ENCODE assay signal across 17 mouse cellular contexts in genomic region chr3:96479249-96479648, GRCm38 (mm10). TPM values are rescaled to one million over a fixed set of nuclear protein-coding genes. Genes with fewer than 3 reads are reported as not detected.
DNase-seq lines count a peak whose midpoint lies in the region; ATAC-seq and TF ChIP-seq lines count a peak whose summit lies in the region.
"Had no signal": no experiment of that assay in that cellular context is flagged by ENCODE, and none has a peak within 500 bp of the region (broad histone marks: within the 10 kb centered on the region; RNA-seq: fewer than 3 reads in every experiment).

No protein-coding gene starts in this region.

- H3K27ac ChIP-seq in stomach, embryonic 15.5 days, result no peak overlapping the region
- H3K27ac ChIP-seq in stomach, postnatal 0 days (replicated peaks), result no peak overlapping the region
- H3K27ac ChIP-seq in liver, embryonic 11.5 days (ENCODE audit: low read depth, low read length), result no peak overlapping the region
- H3K27ac ChIP-seq: hindbrain, postnatal 0 days; midbrain, embryonic 15.5 days; neural tube, embryonic 13.5 days had no signal

- no peak overlapping the region for H3K4me3 ChIP-seq in stomach, embryonic 15.5 days (replicated peaks)
- no peak overlapping the region for H3K4me3 ChIP-seq in stomach, postnatal 0 days (ENCODE audit: low read depth, low read length)
- no peak overlapping the region for H3K4me3 ChIP-seq in liver, embryonic 11.5 days (ENCODE audit: low read depth, low read length)
- H3K4me3 ChIP-seq: midbrain, embryonic 15.5 days; neural tube, embryonic 13.5 days had no signal

- no peak overlapping the region for H3K4me2 ChIP-seq in stomach, embryonic 15.5 days
- no peak overlapping the region for H3K4me2 ChIP-seq in stomach, postnatal 0 days (replicated peaks; ENCODE audit: low read depth)
- no peak overlapping the region for H3K4me2 ChIP-seq in liver, embryonic 11.5 days
- H3K4me2 ChIP-seq: midbrain, embryonic 15.5 days; neural tube, embryonic 13.5 days had no signal

- peak; percentile 35; the same call in 1 of the 2 replicates for ATAC-seq in stomach, embryonic 15.5 days (ENCODE audit: insufficient read depth, low FRiP score, low read depth)
- no peak for ATAC-seq in stomach, postnatal 0 days (ENCODE audit: low FRiP score, low TSS enrichment)
- ATAC-seq in liver, embryonic 11.5 days (replicated peaks; ENCODE audit: low FRiP score), result peak; percentile 86
- ATAC-seq: forebrain, postnatal 0 days; hindbrain, postnatal 0 days; midbrain, embryonic 15.5 days had no signal

- no peak for TF ChIP-seq CTCF in stomach, postnatal 0 days (IDR thresholded peaks at IDR 0.05; ENCODE audit: low read depth)

- peaks cover 5% of the 10 kb centered on the region for H3K4me1 ChIP-seq in stomach, embryonic 15.5 days
- H3K4me1 ChIP-seq in stomach, postnatal 0 days (replicated peaks; ENCODE audit: control insufficient read depth, insufficient read depth), result no peaks in the 10 kb centered on the region
- H3K4me1 ChIP-seq in liver, embryonic 11.5 days (replicated peaks; ENCODE audit: control insufficient read depth, insufficient read depth, low read length), result peaks cover 4% of the 10 kb centered on the region; the same call in 1 of the 2 replicates

- H3K9ac ChIP-seq in stomach, embryonic 15.5 days, result no peak overlapping the region
- H3K9ac ChIP-seq in stomach, postnatal 0 days (ENCODE audit: low read length), result no peak overlapping the region
- H3K9ac ChIP-seq in liver, embryonic 11.5 days (ENCODE audit: low read depth, low read length), result no peak overlapping the region
- H3K9ac ChIP-seq: forebrain, postnatal 0 days; midbrain, embryonic 15.5 days; neural tube, embryonic 13.5 days had no signal

- no peaks in the 10 kb centered on the region for H3K36me3 ChIP-seq in stomach, embryonic 15.5 days
- H3K36me3 ChIP-seq in stomach, postnatal 0 days (ENCODE audit: control insufficient read depth, insufficient read depth, low read length), result no peaks in the 10 kb centered on the region
- no peaks in the 10 kb centered on the region for H3K36me3 ChIP-seq in liver, embryonic 11.5 days (ENCODE audit: control insufficient read depth, insufficient read depth, low read length)
- H3K36me3 ChIP-seq: midbrain, embryonic 15.5 days; neural tube, embryonic 13.5 days had no signal

- H3K27me3 ChIP-seq in stomach, embryonic 15.5 days (replicated peaks), result peaks cover 24% of the 10 kb centered on the region
- H3K27me3 ChIP-seq in stomach, postnatal 0 days (ENCODE audit: control insufficient read depth, insufficient read depth, low read length), result no peaks in the 10 kb centered on the region; the same call in 1 of the 2 replicates
- H3K27me3 ChIP-seq in liver, embryonic 11.5 days (replicated peaks; ENCODE audit: control insufficient read depth, insufficient read depth, low read length), result peaks cover 28% of the 10 kb centered on the region

- 21% methylated on average over 3 of the region's 3 CpGs for WGBS in stomach, embryonic 15.5 days
- 26% methylated on average over 3 of the region's 3 CpGs for WGBS in stomach, postnatal 0 days
- 21% methylated on average over 3 of the region's 3 CpGs for WGBS in liver, embryonic 11.5 days

- no peak for TF ChIP-seq EP300 in stomach, postnatal 0 days (optimal IDR thresholded peaks at IDR 0.05)

- H3K9me3 ChIP-seq in stomach, embryonic 15.5 days, result no peaks in the 10 kb centered on the region
- no peaks in the 10 kb centered on the region for H3K9me3 ChIP-seq in stomach, postnatal 0 days (ENCODE audit: control insufficient read depth, low read length)
- no peaks in the 10 kb centered on the region for H3K9me3 ChIP-seq in liver, embryonic 11.5 days (ENCODE audit: control insufficient read depth, low read length)
- H3K9me3 ChIP-seq: midbrain, embryonic 15.5 days; neural tube, embryonic 13.5 days had no signal

- no peak for DNase-seq in stomach, postnatal 0 days (ENCODE audit: low spot score)
- peak; percentile 94 for DNase-seq in R1 (ENCODE audit: low read depth, low spot score)
- DNase-seq in liver, embryonic 11.5 days (ENCODE audit: low spot score), result peak; percentile 38
- DNase-seq in right cerebral cortex, adult 18-20 months, result no peak
- no peak for DNase-seq in urinary bladder, adult 18-20 months (ENCODE audit: low spot score in 2 of 2)
- DNase-seq in adrenal gland, postnatal 10 days, result no peak
- DNase-seq: cerebellum, postnatal 14 days; forebrain, postnatal 0 days; heart, postnatal 10 days; lung, postnatal 14 days; thymus, postnatal 25 days had no signal

RNA-seq across cellular contexts. Expression of gene BC107364, which starts 27.1 kb away (rescaled TPM):
- 0.28 and 0.37 TPM in 2 replicates for polyA plus RNA-seq in stomach, embryonic 15.5 days (2015; fragmentation: Nextera tagmentation; extraction: Ambion mirVana)
- 0.18 and 0.36 TPM in 2 replicates for polyA plus RNA-seq in stomach, postnatal 0 days (2015; fragmentation: Nextera tagmentation; extraction: Ambion mirVana)
- polyA plus RNA-seq in liver, embryonic 11.5 days (2014; fragmentation: Nextera tagmentation; extraction: Ambion mirVana), result not detected in 2 replicates
- not detected for total RNA-seq in adrenal gland, postnatal 10 days (2021)
- total RNA-seq: forebrain, postnatal 0 days; granulocyte monocyte progenitor cell, adult 5-6 weeks; heart, postnatal 10 days; hindbrain, postnatal 0 days; left cerebral cortex, postnatal 36 days had no signal
- polyA plus RNA-seq: forebrain, postnatal 0 days; hindbrain, postnatal 0 days; midbrain, embryonic 15.5 days; neural tube, embryonic 13.5 days had no signal

RNA-seq across cellular contexts. Expression of gene Hfe2, which starts 45.7 kb away (rescaled TPM):
- polyA plus RNA-seq in stomach, embryonic 15.5 days (2015; fragmentation: Nextera tagmentation; extraction: Ambion mirVana), result 0.72 and 0.78 TPM in 2 replicates
- 0.10 and 0.28 TPM in 2 replicates for polyA plus RNA-seq in stomach, postnatal 0 days (2015; fragmentation: Nextera tagmentation; extraction: Ambion mirVana)
- 0.19 and 0.32 TPM in 2 replicates for polyA plus RNA-seq in liver, embryonic 11.5 days (2014; fragmentation: Nextera tagmentation; extraction: Ambion mirVana)
- 10 to 100 TPM; 14.0 to 29.6 TPM for total RNA-seq in adrenal gland, postnatal 10 days (2021)
- total RNA-seq: granulocyte monocyte progenitor cell, adult 5-6 weeks had no signal

Comparison
In these comparisons a context has a peak if more than half of its experiments do, and no peak if none do; other contexts are left out.
1. DNase-seq: peak in R1 (single experiment) and liver, embryonic 11.5 days (single experiment); none in stomach, postnatal 0 days (single experiment), right cerebral cortex, adult 18-20 months (single experiment), urinary bladder, adult 18-20 months (0 of 2) and adrenal gland, postnatal 10 days (single experiment).